Mouse (Mus musculus) naive thymus-derived CD4-positive, alpha-beta T cell, adult 2 months (primary cell): ENCODE results near the gene Ddx18.

Source experiments
- DNase-seq: peaks from one replicate; pipeline ENCODE4 v3.0.0-alpha.2; 2011; ENCODE audit warnings: low read depth

Gene Ddx18

DNA sequence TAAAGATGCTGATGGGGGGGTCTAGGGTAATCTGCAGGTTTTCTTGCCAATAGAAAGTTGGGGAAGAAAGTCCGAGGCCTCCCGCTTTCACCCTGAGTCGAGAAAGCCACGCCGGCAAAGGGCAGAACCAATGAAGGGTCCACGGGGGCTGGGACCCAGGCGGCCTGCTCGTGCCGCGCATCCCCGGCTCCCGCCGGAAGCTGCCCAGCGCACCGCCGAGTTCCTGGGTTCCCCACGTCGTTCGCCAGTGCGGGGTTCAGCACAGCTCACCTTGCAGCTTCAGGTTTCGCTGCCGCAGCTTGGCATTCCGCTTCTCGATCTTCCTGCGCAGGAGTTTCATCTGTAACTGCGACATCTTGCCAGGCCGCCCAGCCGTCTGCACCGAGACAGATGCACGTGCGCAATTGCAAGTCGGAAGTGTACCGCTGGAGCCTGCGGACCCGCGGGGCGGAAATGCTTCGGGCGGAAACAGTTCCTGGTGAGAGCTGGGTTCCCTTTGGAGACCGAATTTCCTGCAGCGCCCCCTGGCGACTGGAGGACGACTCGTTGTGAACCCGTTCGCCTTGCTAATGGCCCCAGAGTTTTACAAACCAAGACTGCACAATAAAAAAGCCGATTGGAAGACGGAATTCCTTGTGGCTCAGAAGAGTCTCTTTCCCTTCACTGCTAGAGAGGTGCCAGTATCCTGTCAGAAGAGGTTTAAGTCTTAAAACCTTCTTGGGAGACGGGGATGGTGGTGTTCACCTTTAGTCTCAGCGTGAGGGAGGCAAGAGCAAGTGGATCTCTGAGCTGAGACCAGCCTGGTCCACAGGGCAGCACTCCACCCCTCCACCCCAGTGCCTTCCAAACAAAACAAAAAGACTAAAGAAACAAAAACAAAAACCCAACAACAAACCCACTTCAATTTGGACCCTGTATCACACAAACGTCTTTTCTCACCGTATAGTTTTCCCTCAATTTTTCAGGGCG is at the start of gene Ddx18:
TSS of gene Ddx18 (minus strand) at position 469 of the 969 bp plus-strand sequence.
- DNase-seq, result peak; percentile 96

DNA sequence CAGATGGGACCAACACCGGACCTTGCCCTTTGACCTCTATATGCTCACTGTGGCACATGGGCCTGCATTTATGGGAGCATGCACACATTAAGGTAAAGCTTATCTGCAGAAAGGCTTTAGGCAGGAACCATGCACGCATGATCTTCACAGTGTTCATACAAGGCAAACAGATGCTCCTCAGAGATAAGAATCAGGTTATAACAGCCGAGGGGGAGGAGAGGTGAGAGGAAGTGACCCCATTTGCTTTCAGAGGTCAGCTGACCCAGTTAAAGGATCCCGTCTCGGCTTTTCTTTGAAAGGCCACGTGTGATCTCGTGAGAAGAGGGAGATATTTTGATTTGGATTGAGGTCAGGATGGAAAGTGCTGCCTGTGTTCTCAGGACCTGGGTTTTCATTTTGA is 40.2 kb upstream of the Ddx18 start:
- DNase-seq, result peak; percentile 10

DNA sequence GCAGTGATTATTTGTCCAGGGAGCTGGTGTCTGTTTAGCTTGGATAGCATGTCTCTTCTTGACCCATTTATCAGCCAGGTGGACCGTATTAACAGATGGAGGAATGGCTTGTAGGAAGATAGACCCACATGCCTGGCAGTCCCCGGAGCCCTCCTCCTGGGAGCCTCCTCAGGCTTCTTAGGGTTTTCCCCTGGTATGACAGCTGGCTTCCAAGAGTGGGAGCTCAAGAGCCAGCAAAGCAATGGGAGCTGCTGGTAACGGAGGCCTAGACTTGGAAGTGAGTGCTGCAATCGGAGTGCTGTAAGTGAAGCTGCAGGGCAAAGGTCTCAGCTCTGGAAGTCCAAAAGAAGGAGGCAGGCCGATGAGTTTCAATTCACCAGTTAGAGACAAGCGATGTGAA is 37.3 kb upstream of the Ddx18 start:
- DNase-seq, result no peak

DNA sequence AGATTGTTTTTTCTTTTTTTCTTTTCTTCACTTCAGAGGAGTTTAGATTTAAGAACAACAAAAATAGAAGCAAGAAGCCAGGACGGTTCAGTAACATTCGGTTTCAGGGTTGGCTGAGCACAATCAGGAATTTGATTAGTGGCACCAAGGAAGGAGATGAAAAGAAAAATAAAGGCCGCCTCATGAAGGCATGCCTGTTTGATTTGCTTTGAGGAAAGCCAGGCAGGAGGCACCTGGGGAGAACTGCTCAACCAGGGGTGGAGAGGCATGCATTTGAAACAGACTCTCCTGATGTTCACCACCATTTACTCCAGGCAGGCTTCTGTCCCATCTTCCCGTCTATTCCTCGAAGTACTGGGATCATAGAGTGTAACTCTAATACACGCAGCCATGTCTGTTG is 34.1 kb upstream of the Ddx18 start:
- DNase-seq, result no peak

DNA sequence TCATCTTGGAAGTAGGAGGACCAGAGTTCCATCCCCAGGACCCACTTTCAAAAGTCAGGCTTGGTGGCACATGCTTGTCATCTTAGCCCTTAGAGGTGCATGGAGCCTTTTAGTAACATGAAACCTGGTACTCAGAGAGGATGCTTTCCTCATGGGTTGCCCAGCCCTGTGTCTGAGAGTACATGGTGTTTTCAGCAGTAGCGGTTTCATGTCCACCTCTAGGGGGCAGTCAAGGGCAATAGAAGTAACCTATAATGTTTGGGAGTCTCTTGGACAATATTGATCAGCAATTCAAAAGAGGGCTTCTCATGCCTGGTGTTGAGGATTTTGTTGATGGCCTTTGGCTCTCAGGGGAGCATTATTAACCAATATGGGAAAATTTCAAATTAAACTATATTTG is 33.3 kb upstream of the Ddx18 start:
- DNase-seq, result peak; percentile 47

DNA sequence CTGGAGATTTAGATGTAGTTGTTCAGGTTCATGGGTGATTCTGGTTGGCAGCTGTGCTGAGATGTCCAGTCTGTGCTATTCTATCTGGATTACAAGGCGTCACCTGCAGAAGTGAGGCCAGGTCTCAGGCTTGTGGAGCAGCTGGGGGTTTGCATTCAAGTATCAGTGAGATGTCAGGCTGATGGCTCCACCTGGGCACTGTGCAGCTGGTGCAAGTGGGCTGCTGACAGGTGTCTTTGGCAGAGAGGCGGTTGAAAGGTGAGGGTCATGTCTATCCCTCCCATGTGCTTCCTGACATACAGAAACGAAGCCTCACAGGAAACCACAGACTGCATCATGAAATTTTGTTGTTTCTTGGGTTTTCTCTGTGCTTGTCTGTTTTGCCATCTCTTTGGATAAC is 30.6 kb upstream of the Ddx18 start:
- no peak for DNase-seq

DNA sequence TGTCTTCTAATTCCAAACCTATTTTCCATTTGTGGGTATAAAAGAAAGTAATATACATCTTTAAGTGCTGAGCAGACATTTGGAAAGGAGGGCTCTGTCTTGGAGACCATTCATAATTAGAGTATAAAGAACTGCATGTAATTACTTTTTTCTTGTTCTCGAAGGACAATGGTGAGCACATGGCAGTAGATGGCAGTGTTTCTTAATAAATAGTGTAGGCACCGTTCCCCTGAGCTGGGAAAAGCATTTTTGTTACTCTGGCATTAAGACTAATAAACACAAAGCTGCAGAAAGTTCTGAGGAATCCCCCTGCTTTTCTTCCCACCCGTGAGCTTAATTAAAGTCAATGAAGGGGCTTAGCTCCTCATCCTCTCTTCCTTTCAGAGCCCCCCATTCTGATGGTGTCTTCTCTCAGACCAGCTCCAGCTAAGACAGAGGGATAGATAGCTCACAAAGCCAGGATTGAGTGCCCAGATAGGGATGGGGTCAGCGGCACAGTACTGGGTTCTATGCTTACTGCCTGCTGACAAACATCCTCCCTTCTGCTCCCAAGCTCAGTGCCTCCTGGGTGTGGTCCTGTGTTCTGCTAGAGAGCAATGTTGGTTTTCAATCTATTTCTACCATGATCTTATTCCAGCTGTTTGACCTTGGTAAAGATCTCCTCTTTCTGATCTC is 29.3 kb upstream of the Ddx18 start:
- no peak for DNase-seq

DNA sequence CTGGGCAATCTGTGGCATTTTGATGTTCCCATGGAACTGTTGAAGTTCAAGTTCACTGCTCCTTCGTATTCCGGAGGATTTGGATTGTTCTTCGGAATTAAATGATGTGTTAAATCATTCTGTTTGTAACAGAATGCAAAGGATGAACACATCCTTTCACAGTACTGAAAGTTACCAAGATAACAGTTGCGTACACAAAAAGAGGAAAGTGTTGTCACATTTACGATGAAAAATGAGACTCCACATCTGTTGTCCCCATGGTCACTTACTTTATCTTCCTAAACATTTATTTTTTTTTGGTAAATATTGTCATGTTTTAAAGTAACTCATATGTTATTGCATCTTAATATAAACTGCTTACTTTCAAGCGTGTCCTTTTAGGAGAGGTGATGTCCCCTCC is 17.0 kb upstream of the Ddx18 start:
- no peak for DNase-seq

DNA sequence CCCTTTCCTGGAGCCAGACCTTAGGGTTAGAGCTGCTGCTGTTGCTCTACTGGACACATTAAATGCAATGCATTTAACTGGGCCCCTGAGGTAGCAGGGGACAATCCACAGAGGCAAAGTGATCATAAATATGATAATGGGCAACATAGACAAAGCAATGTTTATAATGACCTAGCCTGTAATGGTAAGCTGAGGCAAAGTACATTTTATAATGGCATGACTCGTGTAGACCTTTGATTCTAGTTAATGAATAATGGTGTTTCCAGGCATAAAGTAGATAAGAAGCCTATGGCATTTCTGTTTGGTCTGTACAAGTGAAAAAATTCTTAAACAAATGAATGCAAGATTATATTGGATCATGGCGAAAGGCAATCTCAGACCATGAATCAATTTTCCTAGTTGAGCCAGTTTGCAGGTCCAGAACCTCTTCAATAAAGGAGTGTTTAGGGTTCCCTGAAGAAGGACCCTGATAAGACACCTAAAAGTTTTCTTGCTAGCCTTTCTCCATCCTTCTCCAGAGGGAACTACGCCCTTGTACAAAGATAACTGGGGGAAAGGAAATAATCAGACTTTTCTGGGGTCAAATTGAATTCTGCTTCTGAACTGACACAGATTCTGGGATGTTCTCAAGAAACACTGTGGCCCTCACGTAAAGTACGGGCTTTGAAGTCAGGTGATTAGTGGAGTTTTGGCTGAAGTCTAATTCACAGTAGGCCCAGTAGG is 13.5 kb upstream of the Ddx18 start:
- no peak for DNase-seq

DNA sequence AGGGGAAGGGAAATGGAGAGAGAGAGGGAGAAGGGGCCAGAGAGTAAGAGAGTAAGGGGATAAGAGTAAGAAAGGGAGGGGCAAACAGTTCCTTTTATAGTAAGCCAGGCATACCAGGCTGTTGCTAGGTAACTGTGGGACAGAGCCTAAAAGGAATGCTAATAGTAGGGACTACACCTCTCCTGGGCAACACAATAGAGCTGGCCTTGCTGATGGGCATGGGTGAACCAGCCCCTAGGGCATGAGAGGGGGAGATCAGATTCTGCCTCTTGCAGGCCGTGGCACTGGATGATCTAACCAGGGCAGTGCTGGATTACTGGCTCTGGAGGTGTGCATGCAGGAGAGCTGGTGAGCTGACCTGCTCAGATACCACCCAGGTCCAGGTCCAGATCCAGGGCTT is 9.7 kb upstream of the Ddx18 start:
- no peak for DNase-seq

DNA sequence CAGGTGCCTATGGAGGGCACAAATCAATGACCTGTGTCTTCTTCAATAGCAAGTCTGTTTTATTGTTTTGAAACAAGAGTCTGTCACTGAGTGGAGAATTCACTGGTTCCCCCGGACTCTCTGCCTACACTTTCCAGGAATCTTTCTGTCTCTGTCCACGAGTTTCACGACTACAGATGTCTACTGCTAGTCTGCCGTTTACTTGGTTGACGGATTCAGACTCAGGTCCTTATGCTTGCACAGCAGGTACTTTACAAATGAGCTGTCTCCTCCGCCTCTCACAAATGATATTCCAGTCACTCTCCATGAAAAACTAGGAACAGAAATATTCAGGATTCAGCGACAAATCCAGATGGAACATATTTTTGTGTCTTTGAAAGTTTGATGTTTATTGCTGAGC is 2.7 kb upstream of the Ddx18 start:
- DNase-seq, result no peak

DNA sequence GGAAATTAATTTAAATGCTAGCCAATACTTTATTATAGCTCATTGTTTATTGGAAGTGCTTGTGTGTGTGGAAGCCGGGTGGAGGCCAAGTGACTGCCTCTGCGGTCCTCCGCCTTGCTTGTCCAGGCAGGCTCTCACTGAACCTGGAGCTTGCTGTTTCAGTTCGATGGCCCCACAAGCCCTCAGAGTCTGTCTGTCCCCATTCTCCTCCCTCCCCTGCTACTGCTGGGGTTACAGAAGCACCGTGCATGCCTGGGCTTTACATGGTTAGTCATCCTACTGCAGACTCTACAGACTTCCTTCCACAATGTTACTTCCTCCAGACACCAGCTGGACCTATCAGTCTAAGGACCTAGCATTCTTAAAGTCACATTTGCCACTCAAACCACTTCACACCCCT is 9.9 kb downstream of the Ddx18 start:
- DNase-seq, result no peak

DNA sequence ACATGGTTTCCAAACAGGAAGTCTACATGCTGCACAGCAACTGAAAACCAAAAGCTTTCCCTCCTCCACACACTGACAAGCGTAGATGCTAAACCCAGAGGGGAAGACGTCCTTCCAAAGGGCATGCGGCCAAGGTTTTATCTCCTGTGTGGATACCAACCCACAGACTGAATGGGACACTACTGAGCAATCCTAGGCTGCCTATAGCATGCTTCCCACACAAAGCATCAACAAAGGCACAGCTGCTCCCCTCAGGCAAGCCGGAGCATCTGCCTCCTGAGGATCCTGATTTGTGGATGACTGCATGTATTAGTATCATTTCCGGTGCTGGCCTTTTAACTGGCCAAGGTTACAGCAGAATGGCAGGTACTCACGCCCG is 16.3 kb downstream of the Ddx18 start:
- DNase-seq, result no peak

DNA sequence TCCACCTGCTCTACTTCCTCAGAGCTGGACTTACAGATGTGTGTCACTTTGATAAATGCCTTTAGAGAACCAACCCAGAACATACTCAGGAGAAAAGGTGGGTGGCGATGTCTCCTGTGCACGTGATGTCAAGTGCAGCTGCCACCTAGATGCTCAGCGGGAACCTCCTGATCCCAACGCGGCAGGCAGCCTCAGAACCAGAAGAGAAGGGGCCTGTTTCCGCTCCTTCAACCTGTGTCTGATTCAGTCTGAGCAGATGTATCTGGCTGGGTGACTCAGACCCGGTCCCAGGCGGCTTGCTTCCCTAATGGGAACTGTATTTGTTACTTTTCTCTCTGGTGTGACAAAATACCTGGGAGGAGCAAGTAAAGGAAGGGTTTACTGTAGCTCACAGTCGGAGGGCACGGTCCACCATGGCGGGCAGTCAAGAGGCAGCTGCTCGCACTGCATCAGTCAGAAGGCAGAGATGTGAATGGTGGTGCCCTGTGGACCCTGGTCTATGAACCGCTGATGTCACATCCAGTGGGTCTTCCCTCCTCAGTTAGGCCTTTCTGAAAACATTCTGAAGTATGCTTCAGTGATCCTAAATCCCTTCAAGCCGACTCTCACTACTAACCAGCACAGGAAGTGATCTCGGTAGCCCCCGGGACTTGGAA is 16.9 kb downstream of the Ddx18 start:
- no peak for DNase-seq

DNA sequence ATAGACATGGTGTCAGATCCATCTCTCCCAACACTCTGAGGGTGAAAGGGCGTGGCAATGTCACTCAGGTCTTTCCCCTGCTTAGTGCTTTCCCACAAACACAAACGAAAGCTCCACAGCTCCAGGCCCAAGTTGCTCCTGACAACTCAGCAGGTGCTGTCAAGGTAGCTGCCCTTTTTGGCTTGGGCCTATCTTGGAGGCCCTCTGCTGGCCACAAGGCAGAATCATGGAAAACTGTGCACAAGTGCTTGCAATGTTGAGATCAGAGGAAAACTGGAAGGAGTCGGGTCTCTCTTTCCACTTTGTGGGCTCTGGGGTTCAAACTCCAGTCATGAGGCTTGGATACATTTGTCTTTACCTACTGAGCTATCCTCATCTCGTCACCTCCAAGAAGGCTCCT is 18.3 kb downstream of the Ddx18 start:
- no peak for DNase-seq

DNA sequence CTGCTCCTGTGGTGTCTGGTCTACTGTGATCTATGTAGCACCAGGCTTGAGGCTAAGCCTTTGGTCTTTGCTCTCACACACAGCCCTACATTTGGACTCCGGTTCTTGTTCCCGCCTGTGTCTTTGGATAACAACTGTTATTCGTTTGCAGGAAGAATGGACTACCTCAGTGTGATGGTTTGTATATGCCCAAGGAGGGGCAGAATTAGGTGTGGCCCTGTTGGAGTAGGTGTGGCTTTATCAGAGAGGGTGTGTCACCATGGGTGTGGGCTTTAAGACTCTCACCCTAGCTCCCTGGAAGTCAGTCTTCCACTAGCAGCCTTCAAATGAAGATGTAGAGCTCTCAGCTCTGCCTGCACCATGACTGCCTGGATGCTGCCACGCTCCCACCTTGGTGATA is 19.1 kb downstream of the Ddx18 start:
- DNase-seq, result no peak

DNA sequence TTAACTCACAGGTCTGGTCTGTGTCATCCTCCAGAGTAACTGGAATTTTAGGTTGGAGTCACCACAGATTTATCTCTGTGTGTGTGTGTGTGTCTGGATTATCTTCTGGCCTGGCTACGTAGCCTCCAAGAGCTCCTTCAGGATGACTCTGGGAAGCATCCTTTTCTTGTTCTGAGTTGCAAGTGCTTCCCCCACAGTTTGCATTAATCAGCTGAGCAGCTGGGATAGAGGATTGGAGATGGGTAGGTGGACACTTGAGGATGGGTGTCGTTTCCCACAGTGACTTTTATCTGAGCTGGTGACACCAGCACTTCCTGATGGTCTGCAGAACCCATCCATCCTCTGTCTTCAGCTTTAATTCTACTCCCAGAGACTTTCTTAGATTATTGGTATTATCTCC is 20.9 kb downstream of the Ddx18 start:
- DNase-seq, result no peak

DNA sequence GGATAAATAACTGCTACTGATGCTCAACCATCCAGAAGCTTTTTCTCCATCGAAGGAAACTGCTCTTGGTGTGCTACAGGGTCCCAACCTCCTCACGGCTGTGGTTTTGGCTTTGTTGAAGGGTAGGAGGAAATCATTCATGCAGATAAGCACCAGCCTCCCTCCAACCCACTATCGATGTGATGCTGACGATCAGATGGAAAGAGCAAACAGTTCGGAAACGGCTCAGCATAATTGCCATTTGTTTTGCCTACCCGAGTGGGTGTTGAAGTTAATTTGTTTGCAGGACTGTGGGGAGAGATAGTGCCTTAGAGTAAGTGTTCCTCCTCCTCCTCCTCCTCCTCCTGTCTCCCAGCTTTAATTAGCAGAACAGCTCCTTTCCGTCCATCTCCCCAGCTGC is 27.4 kb downstream of the Ddx18 start:
- DNase-seq, result no peak

DNA sequence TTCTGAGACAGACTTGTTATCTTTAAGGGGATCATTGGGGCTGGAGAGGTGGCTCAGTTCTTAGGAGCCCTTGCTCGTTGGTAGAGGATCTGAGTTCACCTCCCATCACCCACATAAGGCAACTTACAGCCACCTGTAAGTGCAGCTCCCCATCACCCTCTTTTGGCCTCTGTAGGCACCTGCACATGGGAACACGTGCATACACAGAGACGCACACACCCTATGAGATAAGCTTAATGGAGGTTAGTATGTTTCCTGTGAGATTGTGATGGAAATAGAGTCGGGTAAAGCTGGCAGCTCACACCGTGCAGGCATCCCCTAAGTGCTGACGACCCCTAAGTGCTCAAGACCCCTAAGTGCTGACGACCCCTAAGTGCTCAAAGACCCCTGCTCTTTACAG is 36.4 kb downstream of the Ddx18 start:
- DNase-seq, result no peak

DNA sequence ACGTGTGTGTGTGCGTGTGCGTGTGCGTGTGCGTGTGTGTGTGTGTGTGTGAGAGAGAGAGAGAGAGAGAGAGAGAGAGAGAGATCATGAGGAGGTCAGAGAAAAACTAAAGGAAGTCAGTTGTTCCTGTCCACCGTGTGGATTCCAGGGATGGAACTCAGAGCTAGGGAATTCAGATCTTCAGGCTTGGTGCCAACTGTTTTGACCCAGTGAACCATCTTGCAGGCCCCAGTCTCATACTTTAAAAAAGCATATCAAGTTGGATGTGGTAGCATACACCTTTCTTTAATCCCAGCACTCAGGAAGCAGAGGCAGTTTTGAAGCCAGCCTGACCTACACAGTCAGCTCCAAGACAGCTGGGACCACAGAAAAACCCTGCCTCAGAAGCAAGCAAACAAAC is 38.5 kb downstream of the Ddx18 start:
- DNase-seq, result no peak

DNA sequence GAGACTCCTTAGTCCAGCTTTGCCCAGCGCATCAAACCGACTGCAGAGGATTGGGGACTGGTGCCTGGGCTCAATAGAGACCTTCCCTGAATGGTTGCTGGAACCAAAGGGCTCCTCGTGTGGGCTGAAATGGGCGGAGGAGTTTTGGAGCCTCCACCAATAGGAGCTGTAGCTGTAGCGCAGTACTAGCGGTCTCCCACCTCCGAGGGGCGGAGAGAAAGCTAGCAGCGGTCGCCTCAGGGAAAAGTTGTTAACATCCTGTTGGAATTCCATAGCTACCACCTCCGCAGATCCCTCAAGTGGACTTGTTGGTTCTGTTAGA is 39.4 kb downstream of the Ddx18 start, which contains the start of gene Htr5b:
TSS of gene Htr5b (minus strand) at position 67 of the 322 bp plus-strand sequence.
- no peak for DNase-seq

DNA sequence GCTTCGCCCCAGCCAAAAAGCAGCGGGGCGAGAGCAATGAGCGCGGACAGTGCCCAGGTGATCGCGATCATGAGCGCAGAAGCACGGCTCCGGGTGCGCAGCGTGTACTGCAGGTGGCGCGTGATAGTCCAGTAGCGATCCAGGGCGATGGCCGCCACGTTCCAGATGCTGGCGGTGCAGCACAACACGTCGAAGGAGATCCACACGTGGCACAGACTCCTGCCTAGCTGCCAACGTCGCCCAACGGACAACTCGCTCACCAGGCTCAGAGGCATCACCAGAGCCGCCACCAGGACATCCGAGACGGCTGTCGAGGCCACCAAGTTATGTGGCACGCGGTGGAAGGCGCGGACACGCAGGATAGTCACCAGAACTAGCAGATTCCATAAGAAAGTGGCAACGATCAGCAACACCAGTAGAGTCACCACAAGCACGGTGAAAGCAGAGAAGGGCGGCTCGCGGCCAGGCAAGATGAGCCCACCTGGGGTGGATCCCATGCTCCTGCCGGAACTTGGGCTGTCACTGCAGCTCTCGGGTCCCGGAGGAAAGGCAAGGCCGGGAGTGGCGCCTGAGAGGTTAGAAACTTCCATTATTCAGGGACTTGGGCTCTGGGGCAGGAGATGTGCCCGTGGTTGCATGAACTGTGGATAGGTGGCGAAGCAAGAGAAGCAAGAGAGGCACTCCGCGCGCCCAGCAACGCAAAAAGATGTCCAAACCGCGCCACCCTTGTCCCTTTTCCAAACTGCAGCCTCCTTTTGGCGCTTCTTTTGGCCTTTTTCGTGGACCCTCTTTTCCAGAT is 40.0 kb downstream of the Ddx18 start:
- DNase-seq, result no peak
